ENCODE assay signal across 8 mouse cellular contexts in the genomic region with DNA sequence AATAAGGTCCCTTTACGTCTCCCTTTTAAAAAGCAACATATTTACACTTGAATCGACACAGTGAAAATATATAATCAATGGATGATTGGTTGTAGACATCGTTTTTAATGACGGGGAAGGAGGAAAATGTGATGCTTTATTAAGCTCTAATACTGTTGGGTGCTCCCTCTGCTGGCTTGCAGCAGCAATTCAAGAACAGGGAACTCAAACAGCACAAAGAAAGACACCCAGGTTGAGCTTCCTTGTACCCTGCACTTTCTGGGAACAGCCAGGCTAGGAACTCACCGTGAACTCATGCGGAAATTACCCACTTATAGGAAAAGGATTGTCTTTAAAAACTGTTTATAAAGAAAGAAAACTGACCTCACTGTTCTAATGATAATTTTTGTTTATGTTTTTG.
DNase-seq lines count a peak whose midpoint lies in the region; ATAC-seq and TF ChIP-seq lines count a peak whose summit lies in the region.

No protein-coding gene starts in this region.

- peak; percentile 41; the same call in 1 of the 2 replicates for ATAC-seq in frontal cortex, adult (ENCODE audit: low TSS enrichment)
- ATAC-seq in forebrain, embryonic 14.5 days = peak; percentile 80
- ATAC-seq in lung, postnatal 0 days = peak; percentile 69

- no peak overlapping the region for H3K4me3 ChIP-seq in forebrain, embryonic 14.5 days (ENCODE audit: low read depth, low read length)
- H3K4me3 ChIP-seq in kidney, adult 2 months (ENCODE audit: insufficient read depth, low read depth, low read length) = no peak overlapping the region
- no peak overlapping the region for H3K4me3 ChIP-seq in lung, postnatal 0 days (ENCODE audit: low read depth, low read length)

- peak; percentile 51; the same call in 1 of the 2 replicates for TF ChIP-seq CTCF in kidney, adult 2 months (conservative IDR thresholded peaks at IDR 0.05; ENCODE audit: insufficient read depth, insufficient read length, low read depth, low read length)
- peak; percentile 86 for TF ChIP-seq CTCF in lung, postnatal 0 days (IDR thresholded peaks at IDR 0.05)

- H3K9me3 ChIP-seq in forebrain, embryonic 14.5 days (replicated peaks; ENCODE audit: control insufficient read depth, low read length) = no peaks in the 10 kb centered on the region
- H3K9me3 ChIP-seq in lung, postnatal 0 days (ENCODE audit: low read length) = no peaks in the 10 kb centered on the region

- DNase-seq in frontal cortex, postnatal 25 days (ENCODE audit: low spot score in 2 of 2) = no peak
- peak; percentile 50 for DNase-seq in A20 (ENCODE audit: low read depth, low spot score)
- peak; percentile 28 for DNase-seq in c-Kit-positive CD71-positive TER-119-negative erythroid progenitor cells, embryonic 14.5 days (ENCODE audit: low read depth)
- peak; percentile 78 for DNase-seq in forebrain, embryonic 14.5 days (ENCODE audit: low spot score)
- peak; percentile 57 for DNase-seq in kidney, adult 2 months
- peak; percentile 83 for DNase-seq in lung, postnatal 0 days (ENCODE audit: low spot score)
- DNase-seq in right cerebral cortex, postnatal 14 days = peak; percentile 28

- peaks cover 8% of the 10 kb centered on the region; the same call in 1 of the 2 replicates for H3K4me1 ChIP-seq in forebrain, embryonic 14.5 days (ENCODE audit: control insufficient read depth, insufficient read depth, low read length)
- H3K4me1 ChIP-seq in kidney, adult 2 months (ENCODE audit: control insufficient read depth, insufficient read depth, low read length) = peaks cover 3% of the 10 kb centered on the region; the same call in 1 of the 2 replicates
- H3K4me1 ChIP-seq in lung, postnatal 0 days (ENCODE audit: insufficient read depth, low read depth, low read length) = no peaks in the 10 kb centered on the region

- WGBS in forebrain, embryonic 14.5 days = 15% methylated on average over 6 of the region's 6 CpGs
- WGBS in kidney, adult 2 months = 19% methylated on average over 6 of the region's 6 CpGs
- WGBS in lung, postnatal 0 days = 21% methylated on average over 6 of the region's 6 CpGs

- TF ChIP-seq EP300 in lung, postnatal 0 days (IDR thresholded peaks at IDR 0.05) = no peak

- no peak overlapping the region for H3K9ac ChIP-seq in forebrain, embryonic 14.5 days (ENCODE audit: low read length)
- no peak overlapping the region for H3K9ac ChIP-seq in lung, postnatal 0 days (replicated peaks; ENCODE audit: low read depth)

- H3K27me3 ChIP-seq in forebrain, embryonic 14.5 days (replicated peaks; ENCODE audit: control insufficient read depth, insufficient read depth, low read length) = no peaks in the 10 kb centered on the region
- H3K27me3 ChIP-seq in kidney, adult 2 months (replicated peaks; ENCODE audit: control insufficient read depth, insufficient read depth, low read length) = no peaks in the 10 kb centered on the region
- H3K27me3 ChIP-seq in lung, postnatal 0 days (replicated peaks; ENCODE audit: insufficient read depth, low read length) = no peaks in the 10 kb centered on the region

- TF ChIP-seq POLR2A in kidney, adult 2 months (IDR thresholded peaks at IDR 0.05; ENCODE audit: low read depth, low read length) = no peak

- H3K4me2 ChIP-seq in forebrain, embryonic 14.5 days (ENCODE audit: low read length) = no peak overlapping the region
- H3K4me2 ChIP-seq in lung, postnatal 0 days (replicated peaks; ENCODE audit: low read depth, low read length) = no peak overlapping the region

- H3K27ac ChIP-seq in forebrain, embryonic 14.5 days (ENCODE audit: low read depth, low read length) = no peak overlapping the region
- H3K27ac ChIP-seq in kidney, adult 2 months (ENCODE audit: insufficient read depth, low read depth, low read length) = no peak overlapping the region
- peak overlapping the region; percentile 54; the same call in 1 of the 2 replicates for H3K27ac ChIP-seq in lung, postnatal 0 days (ENCODE audit: low read length)

- no peaks in the 10 kb centered on the region for H3K36me3 ChIP-seq in forebrain, embryonic 14.5 days (ENCODE audit: control insufficient read depth, insufficient read depth, low read length)
- no peaks in the 10 kb centered on the region for H3K36me3 ChIP-seq in kidney, adult 2 months (ENCODE audit: control insufficient read depth, insufficient read depth, low read length)
- no peaks in the 10 kb centered on the region for H3K36me3 ChIP-seq in lung, postnatal 0 days (ENCODE audit: insufficient read depth, low read length)

Comparison
In these comparisons a context has a peak if more than half of its experiments do, and no peak if none do; other contexts are left out.
1. DNase-seq: peak in A20 (single experiment), c-Kit-positive CD71-positive TER-119-negative erythroid progenitor cells, embryonic 14.5 days (single experiment), forebrain, embryonic 14.5 days (single experiment), kidney, adult 2 months (single experiment), lung, postnatal 0 days (single experiment) and right cerebral cortex, postnatal 14 days (single experiment); none in frontal cortex, postnatal 25 days (0 of 2).
2. Peak in every context shown above with its lines, with median percentiles within 50 percentile points of each other: ATAC-seq.